9 mouse cellular contexts compared by ENCODE assay signal in the genomic region with DNA sequence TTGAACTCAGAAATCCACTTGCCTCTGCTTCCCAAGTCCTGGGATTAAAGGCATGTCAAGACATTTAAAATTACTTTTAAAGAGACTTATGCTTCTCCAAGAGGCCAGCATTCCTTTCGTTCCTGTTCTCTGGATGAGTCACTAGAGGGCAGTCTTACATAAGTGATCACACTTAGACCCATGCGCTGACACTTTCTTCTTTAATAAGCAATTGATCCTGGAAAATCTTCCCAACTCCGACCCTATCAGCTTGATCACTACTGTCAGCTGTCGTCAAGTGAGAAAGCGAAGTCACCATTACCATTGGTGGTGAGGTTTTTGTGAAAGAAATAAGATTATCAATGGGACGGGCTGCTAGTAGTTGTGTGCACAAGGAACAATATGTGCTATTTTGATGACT.
DNase-seq lines count a peak whose midpoint lies in the region; ATAC-seq and TF ChIP-seq lines count a peak whose summit lies in the region.
"Had no signal": no experiment of that assay in that cellular context is flagged by ENCODE, and none has a peak within 500 bp of the region (broad histone marks: within the 10 kb centered on the region; RNA-seq: fewer than 3 reads in every experiment).

No protein-coding gene starts in this region.

- no peaks in the 10 kb centered on the region for H3K36me3 ChIP-seq in liver, postnatal 0 days (replicated peaks; ENCODE audit: insufficient read depth, low read length)
- H3K36me3 ChIP-seq in liver, embryonic 12.5 days = no peaks in the 10 kb centered on the region
- H3K36me3 ChIP-seq in forebrain, embryonic 12.5 days (replicated peaks) = no peaks in the 10 kb centered on the region
- H3K36me3 ChIP-seq in midbrain, embryonic 14.5 days (ENCODE audit: control insufficient read depth, insufficient read depth, low read length) = no peaks in the 10 kb centered on the region
- H3K36me3 ChIP-seq: limb, embryonic 12.5 days had no signal

- no peaks in the 10 kb centered on the region for H3K9me3 ChIP-seq in liver, postnatal 0 days (ENCODE audit: low read length)
- no peaks in the 10 kb centered on the region for H3K9me3 ChIP-seq in liver, embryonic 12.5 days (replicated peaks)
- no peaks in the 10 kb centered on the region for H3K9me3 ChIP-seq in forebrain, embryonic 12.5 days
- no peaks in the 10 kb centered on the region for H3K9me3 ChIP-seq in midbrain, embryonic 14.5 days (ENCODE audit: control insufficient read depth, low read length)
- H3K9me3 ChIP-seq: limb, embryonic 12.5 days had no signal

- TF ChIP-seq EP300 in liver, postnatal 0 days (IDR thresholded peaks at IDR 0.05; ENCODE audit: low read depth) = no peak

- no peak for DNase-seq in liver, postnatal 0 days
- peak; percentile 73 for DNase-seq in brain, adult 2 months (ENCODE audit: low read depth, low spot score)
- peak; percentile 16 for DNase-seq in kidney, postnatal 10 days
- DNase-seq in midbrain, embryonic 14.5 days = peak; percentile 89
- DNase-seq in gastrocnemius, postnatal 36 days = no peak
- DNase-seq in natural killer cell, adult 2 months (ENCODE audit: low spot score in 2 of 2) = no peak

- intact Hi-C loops in gastrocnemius, postnatal 36 days (cut with DNase I) = no loop called here

- peak; percentile 66 for TF ChIP-seq CTCF in liver, postnatal 0 days (IDR thresholded peaks at IDR 0.05; ENCODE audit: low read depth)

- no peak overlapping the region for H3K4me2 ChIP-seq in liver, postnatal 0 days (ENCODE audit: low read depth, low read length)
- H3K4me2 ChIP-seq in liver, embryonic 12.5 days = no peak overlapping the region
- no peak overlapping the region for H3K4me2 ChIP-seq in forebrain, embryonic 12.5 days
- peak overlapping the region; percentile 20; the same call in 1 of the 2 replicates for H3K4me2 ChIP-seq in midbrain, embryonic 14.5 days (ENCODE audit: low read length)
- H3K4me2 ChIP-seq: limb, embryonic 12.5 days had no signal

- no peak overlapping the region for H3K9ac ChIP-seq in liver, postnatal 0 days (replicated peaks)
- H3K9ac ChIP-seq in liver, embryonic 12.5 days = no peak overlapping the region
- no peak overlapping the region for H3K9ac ChIP-seq in forebrain, embryonic 12.5 days
- H3K9ac ChIP-seq in midbrain, embryonic 14.5 days (replicated peaks; ENCODE audit: low read length) = no peak overlapping the region
- H3K9ac ChIP-seq: limb, embryonic 12.5 days had no signal

- H3K4me3 ChIP-seq in liver, postnatal 0 days (ENCODE audit: low read depth, low read length) = no peak overlapping the region
- no peak overlapping the region for H3K4me3 ChIP-seq in liver, embryonic 12.5 days
- no peak overlapping the region for H3K4me3 ChIP-seq in forebrain, embryonic 12.5 days (replicated peaks)
- no peak overlapping the region for H3K4me3 ChIP-seq in midbrain, embryonic 14.5 days (replicated peaks; ENCODE audit: low read depth, low read length)
- H3K4me3 ChIP-seq: limb, embryonic 12.5 days had no signal

- H3K27me3 ChIP-seq in liver, postnatal 0 days (ENCODE audit: insufficient read depth, low read length) = no peaks in the 10 kb centered on the region
- no peaks in the 10 kb centered on the region for H3K27me3 ChIP-seq in liver, embryonic 12.5 days (replicated peaks)
- H3K27me3 ChIP-seq in forebrain, embryonic 12.5 days = 0 out of 2 replicates have a peak, but pooled peaks cover 4% of the 10 kb centered on the region
- H3K27me3 ChIP-seq in midbrain, embryonic 14.5 days (ENCODE audit: control insufficient read depth, insufficient read depth, low read length) = no peaks in the 10 kb centered on the region
- H3K27me3 ChIP-seq: limb, embryonic 12.5 days had no signal

- WGBS in liver, postnatal 0 days (ENCODE audit: insufficient replicate concordance) = 20% methylated on average over 6 of the region's 6 CpGs
- WGBS in liver, embryonic 12.5 days (ENCODE audit: insufficient replicate concordance) = 23% methylated on average over 6 of the region's 6 CpGs
- WGBS in forebrain, embryonic 12.5 days = 20% methylated on average over 6 of the region's 6 CpGs
- 10% methylated on average over 6 of the region's 6 CpGs for WGBS in midbrain, embryonic 14.5 days

- no peak for ATAC-seq in liver, postnatal 0 days
- ATAC-seq in liver, embryonic 12.5 days = no peak
- ATAC-seq in forebrain, embryonic 12.5 days (ENCODE audit: low FRiP score) = peak; percentile 65; the same call in 1 of the 2 replicates
- ATAC-seq in midbrain, embryonic 14.5 days (ENCODE audit: low FRiP score, low TSS enrichment) = peak; percentile 64; the same call in 1 of the 2 replicates

- H3K4me1 ChIP-seq in liver, postnatal 0 days (ENCODE audit: insufficient read depth) = no peaks in the 10 kb centered on the region
- no peaks in the 10 kb centered on the region for H3K4me1 ChIP-seq in liver, embryonic 12.5 days
- no peaks in the 10 kb centered on the region for H3K4me1 ChIP-seq in forebrain, embryonic 12.5 days
- H3K4me1 ChIP-seq in midbrain, embryonic 14.5 days (ENCODE audit: control insufficient read depth, insufficient read depth, low read length) = no peaks in the 10 kb centered on the region
- H3K4me1 ChIP-seq: limb, embryonic 12.5 days had no signal

- no peak overlapping the region for H3K27ac ChIP-seq in liver, postnatal 0 days (ENCODE audit: low read depth)
- H3K27ac ChIP-seq in liver, embryonic 12.5 days = no peak overlapping the region
- H3K27ac ChIP-seq in forebrain, embryonic 12.5 days = no peak overlapping the region
- H3K27ac ChIP-seq in midbrain, embryonic 14.5 days (replicated peaks; ENCODE audit: low read depth, low read length) = no peak overlapping the region
- H3K27ac ChIP-seq: limb, embryonic 12.5 days had no signal

Comparison
In these comparisons a context has a peak if more than half of its experiments do, and no peak if none do; other contexts are left out.
1. ATAC-seq: peak in forebrain, embryonic 12.5 days (single experiment) and midbrain, embryonic 14.5 days (single experiment); none in liver, postnatal 0 days (single experiment) and liver, embryonic 12.5 days (single experiment).
2. DNase-seq: peak in brain, adult 2 months (single experiment), kidney, postnatal 10 days (single experiment) and midbrain, embryonic 14.5 days (single experiment); none in liver, postnatal 0 days (single experiment), gastrocnemius, postnatal 36 days (0 of 2) and natural killer cell, adult 2 months (0 of 2).